Mouse (Mus musculus) layer of hippocampus, adult 9-11 months (tissue): ENCODE measurements around the gene Olfr294.

Experiments used
- DNase-seq: peaks from one replicate; pipeline ENCODE4 v3.0.0; 2022

Olfr294 gene

GRCm38 (mm10) chr7:86616543-86616942, at the start of gene Olfr294:
TSS of gene Olfr294 (minus strand) at chr7:86616643.
- no peak for DNase-seq

GRCm38 (mm10) chr7:86648761-86649160, 32.3 kb upstream of the Olfr294 start, which contains the start of gene Olfr293:
TSS of gene Olfr293 (plus strand) at chr7:86649061.
- DNase-seq, result no peak

GRCm38 (mm10) chr7:86583562-86583961, 32.9 kb downstream of the Olfr294 start, which contains the start of gene Olfr295:
TSS of gene Olfr295 (plus strand) at chr7:86583862.
- no peak for DNase-seq
